In genomic region chr10:80147146-80147718, GRCm38 (mm10) we compare ENCODE assay signal across 8 mouse cellular contexts. TPM values are rescaled to one million over a fixed set of nuclear protein-coding genes. Genes with fewer than 3 reads are reported as not detected.
A peak's percentile ranks its signal among the peaks of the same experiment; 100 is the strongest.
DNase-seq lines count a peak whose midpoint lies in the region; ATAC-seq and TF ChIP-seq lines count a peak whose summit lies in the region.

No protein-coding gene starts in this region.

- WGBS in kidney, embryonic 15.5 days = 58% methylated on average over 5 of the region's 5 CpGs

- H3K4me3 ChIP-seq in testis, adult 2 months (ENCODE audit: control insufficient read depth, low read depth, low read length) = peak overlapping the region; percentile 90
- H3K4me3 ChIP-seq in kidney, embryonic 15.5 days (replicated peaks) = peak overlapping the region; percentile 89

- TF ChIP-seq POLR2A in testis, adult 2 months (IDR thresholded peaks at IDR 0.05; ENCODE audit: control insufficient read depth, low read depth, low read length) = no peak

- no peaks in the 10 kb centered on the region for H3K9me3 ChIP-seq in kidney, embryonic 15.5 days (replicated peaks)

- peaks cover 47% of the 10 kb centered on the region for H3K4me1 ChIP-seq in testis, adult 2 months (ENCODE audit: control insufficient read depth, insufficient read depth, low read length)
- H3K4me1 ChIP-seq in kidney, embryonic 15.5 days = peaks cover 62% of the 10 kb centered on the region

- H3K36me3 ChIP-seq in testis, adult 2 months (ENCODE audit: control insufficient read depth, insufficient read depth, low read length) = peaks cover 4% of the 10 kb centered on the region; the same call in 1 of the 2 replicates
- peaks cover 50% of the 10 kb centered on the region for H3K36me3 ChIP-seq in kidney, embryonic 15.5 days

- H3K4me2 ChIP-seq in kidney, embryonic 15.5 days = peak overlapping the region; percentile 77

- peak; percentile 24 for DNase-seq in CD4-positive, CD25-positive, alpha-beta regulatory T cell, adult 2 months (ENCODE audit: low read depth, low spot score)
- no peak for DNase-seq in testis, postnatal 14 days (ENCODE audit: low spot score)
- peak; percentile 26 for DNase-seq in naive thymus-derived CD4-positive, alpha-beta T cell, adult 2 months (ENCODE audit: low read depth)
- no peak for DNase-seq in left cerebral cortex, postnatal 25 days (ENCODE audit: low spot score in 2 of 2)
- no peak for DNase-seq in frontal cortex, postnatal 25 days (ENCODE audit: low spot score in 2 of 2)

- intact Hi-C loops in left cerebral cortex, postnatal 25 days (cut with DNase I) = no loop called here

- TF ChIP-seq CTCF in testis, adult 2 months (IDR thresholded peaks at IDR 0.05; ENCODE audit: control insufficient read depth, insufficient read depth, insufficient replicate concordance, low read depth, low read length) = no peak

- ATAC-seq in CD4-positive, CD25-positive, alpha-beta regulatory T cell, adult 4 months = no peak
- no peak for ATAC-seq in kidney, embryonic 15.5 days (replicated peaks; ENCODE audit: low FRiP score)

- H3K27me3 ChIP-seq in testis, adult 2 months (ENCODE audit: control insufficient read depth, insufficient read depth, low read length) = no peaks in the 10 kb centered on the region
- H3K27me3 ChIP-seq in kidney, embryonic 15.5 days = no peaks in the 10 kb centered on the region

- H3K27ac ChIP-seq in testis, adult 2 months (ENCODE audit: control insufficient read depth, insufficient read depth, low read depth, low read length) = peak overlapping the region; percentile 72
- peak overlapping the region; percentile 100 for H3K27ac ChIP-seq in kidney, embryonic 15.5 days

- H3K9ac ChIP-seq in kidney, embryonic 15.5 days = 0 out of 2 replicates have a peak overlapping the region, but pooled peaks have one; percentile 82

RNA-seq across cellular contexts. Expression of gene Midn, which starts 0.8 kb away (rescaled TPM):
- 1 to 10 TPM; 4.6 to 8.2 TPM for polyA plus RNA-seq in CD4-positive, CD25-positive, alpha-beta regulatory T cell, adult 4 months (2017; shearing (Covaris generic))
- polyA plus RNA-seq in testis, adult 2 months (2012; rRNA removed) = 70.1 and 79.2 TPM in 2 replicates
- polyA plus RNA-seq in kidney, embryonic 15.5 days (2015; fragmentation: Nextera tagmentation; extraction: Ambion mirVana) = 18.8 and 19.5 TPM in 2 replicates
- 10 to 100 TPM; 74.3 to 98.7 TPM for total RNA-seq in left cerebral cortex, postnatal 25 days (2021)

RNA-seq across cellular contexts. Expression of gene Cbarp, which starts 6.6 kb away (rescaled TPM):
- 1 to 10 TPM; 1.3 to 1.4 TPM for polyA plus RNA-seq in CD4-positive, CD25-positive, alpha-beta regulatory T cell, adult 4 months (2017; shearing (Covaris generic))
- polyA plus RNA-seq in testis, adult 2 months (2012; rRNA removed) = 3.8 and 5.1 TPM in 2 replicates
- 5.7 and 6.1 TPM in 2 replicates for polyA plus RNA-seq in kidney, embryonic 15.5 days (2015; fragmentation: Nextera tagmentation; extraction: Ambion mirVana)
- total RNA-seq in left cerebral cortex, postnatal 25 days (2021) = 100 to 1,000 TPM; 487 TPM

RNA-seq across cellular contexts. Expression of gene Atp5d, which starts 8.8 kb away (rescaled TPM):
- polyA plus RNA-seq in CD4-positive, CD25-positive, alpha-beta regulatory T cell, adult 4 months (2017; shearing (Covaris generic)) = 100 to 1,000 TPM; 303 to 370 TPM
- 241 and 347 TPM in 2 replicates for polyA plus RNA-seq in testis, adult 2 months (2012; rRNA removed)
- polyA plus RNA-seq in kidney, embryonic 15.5 days (2015; fragmentation: Nextera tagmentation; extraction: Ambion mirVana) = 594 and 612 TPM in 2 replicates
- 100 to 1,000 TPM; 372 to 381 TPM for total RNA-seq in left cerebral cortex, postnatal 25 days (2021)

RNA-seq across cellular contexts. Expression of gene Cirbp, which starts 18.6 kb away (rescaled TPM):
- 100 to 1,000 TPM; 124 to 272 TPM for polyA plus RNA-seq in CD4-positive, CD25-positive, alpha-beta regulatory T cell, adult 4 months (2017; shearing (Covaris generic))
- polyA plus RNA-seq in testis, adult 2 months (2012; rRNA removed) = 105 and 127 TPM in 2 replicates
- 95.1 and 111 TPM in 2 replicates for polyA plus RNA-seq in kidney, embryonic 15.5 days (2015; fragmentation: Nextera tagmentation; extraction: Ambion mirVana)
- 10 to 100 TPM; 77.3 to 90.1 TPM for total RNA-seq in left cerebral cortex, postnatal 25 days (2021)

RNA-seq across cellular contexts. Expression of gene 1600002K03Rik, which starts 25.5 kb away (rescaled TPM):
- polyA plus RNA-seq in CD4-positive, CD25-positive, alpha-beta regulatory T cell, adult 4 months (2017; shearing (Covaris generic)) = 10 to 100 TPM; 21.6 to 23.5 TPM
- 7.4 and 7.9 TPM in 2 replicates for polyA plus RNA-seq in testis, adult 2 months (2012; rRNA removed)
- polyA plus RNA-seq in kidney, embryonic 15.5 days (2015; fragmentation: Nextera tagmentation; extraction: Ambion mirVana) = 11.2 and 13.2 TPM in 2 replicates
- total RNA-seq in left cerebral cortex, postnatal 25 days (2021) = 1 to 10 TPM; 6.7 to 7.6 TPM

Comparison
In these comparisons a context has a peak if more than half of its experiments do, and no peak if none do; other contexts are left out.
1. DNase-seq: peak in CD4-positive, CD25-positive, alpha-beta regulatory T cell, adult 2 months (single experiment) and naive thymus-derived CD4-positive, alpha-beta T cell, adult 2 months (single experiment); none in testis, postnatal 14 days (single experiment), left cerebral cortex, postnatal 25 days (0 of 2) and frontal cortex, postnatal 25 days (0 of 2).